Mouse (Mus musculus): Measurements from ENCODE around the gene Itpkb.
A peak's percentile ranks its signal among the peaks of the same experiment; 100 is the strongest.

The Itpkb gene

DNA sequence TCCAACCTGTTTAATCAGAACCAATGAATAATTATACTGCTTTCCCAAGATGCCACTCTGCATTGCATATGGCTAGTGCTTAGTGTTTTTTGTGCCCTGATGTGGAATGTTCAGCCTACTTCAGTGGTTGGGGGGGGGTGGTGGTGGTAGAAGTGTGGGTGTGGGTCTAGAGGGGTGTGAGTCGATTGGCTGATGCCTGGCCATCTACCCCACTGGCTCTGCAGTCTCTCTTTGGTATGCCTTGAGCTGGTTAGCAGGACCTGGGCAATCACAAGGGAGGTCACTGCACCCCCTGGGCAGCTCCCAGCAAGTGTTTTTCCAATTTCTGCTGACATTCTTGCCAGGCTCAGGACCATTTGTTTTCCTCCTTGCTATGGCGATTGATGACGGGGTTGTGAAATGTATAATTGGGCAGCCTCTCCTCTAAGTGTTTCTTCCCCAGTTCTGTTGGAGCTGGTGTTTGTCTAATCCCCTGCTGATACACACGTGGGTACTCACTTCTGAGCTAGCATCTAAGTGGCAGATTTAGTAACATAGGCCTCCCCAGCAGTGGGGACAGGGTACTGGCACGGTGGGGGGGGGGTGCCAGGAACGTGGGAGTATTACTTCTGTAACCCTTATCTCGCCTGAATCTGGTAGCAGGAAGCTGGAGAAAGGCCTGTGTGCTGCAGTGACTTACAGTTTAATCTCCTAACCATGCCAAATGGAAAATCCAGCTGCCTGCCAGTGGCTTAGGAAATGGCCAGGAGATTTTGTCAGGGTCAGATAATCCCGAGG lies 13.3 kb downstream of the Itpkb start:
- no peak for DNase-seq (ENCODE audit: low spot score)

DNA sequence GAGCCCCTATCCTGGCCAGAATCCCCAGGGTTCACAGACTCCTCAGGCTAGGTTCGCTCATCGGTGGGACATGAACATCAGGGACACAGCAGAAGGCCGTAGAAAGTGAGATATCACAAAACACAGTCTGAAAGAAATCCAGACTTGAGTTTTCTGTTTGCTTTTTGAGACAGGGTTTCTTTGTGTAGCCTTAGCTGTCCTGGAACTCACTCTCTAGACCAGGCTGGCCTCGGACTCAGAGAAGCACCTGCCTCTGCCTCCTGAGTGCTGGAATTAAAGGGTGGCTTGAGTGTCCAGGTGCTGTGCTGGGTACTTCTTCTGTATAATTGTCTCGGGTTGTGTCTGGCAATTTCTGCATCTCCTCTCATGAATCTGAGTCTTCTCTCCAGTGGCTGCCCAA lies 14.8 kb downstream of the Itpkb start:
- no peak for DNase-seq (ENCODE audit: low spot score)

DNA sequence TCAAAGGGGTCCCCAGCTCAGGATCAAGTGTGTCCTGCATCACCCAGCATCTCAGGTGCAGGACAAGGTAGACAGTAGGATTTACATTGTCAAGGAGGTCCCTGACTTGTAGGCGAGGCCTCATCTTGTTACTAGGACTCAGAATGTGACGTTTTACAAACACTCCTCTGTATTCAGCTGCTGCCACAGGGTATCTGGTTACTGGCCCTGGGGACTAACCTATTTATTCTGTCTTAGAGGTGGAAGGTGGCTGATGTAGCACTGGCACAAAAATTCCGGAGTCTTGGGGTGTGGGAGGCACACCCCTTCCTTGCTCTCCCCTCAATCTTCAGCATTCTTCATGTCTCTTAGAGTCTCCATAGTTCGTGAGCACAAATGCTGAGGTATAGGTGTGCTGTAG lies 16.8 kb downstream of the Itpkb start:
- DNase-seq (ENCODE audit: low spot score) = no peak

DNA sequence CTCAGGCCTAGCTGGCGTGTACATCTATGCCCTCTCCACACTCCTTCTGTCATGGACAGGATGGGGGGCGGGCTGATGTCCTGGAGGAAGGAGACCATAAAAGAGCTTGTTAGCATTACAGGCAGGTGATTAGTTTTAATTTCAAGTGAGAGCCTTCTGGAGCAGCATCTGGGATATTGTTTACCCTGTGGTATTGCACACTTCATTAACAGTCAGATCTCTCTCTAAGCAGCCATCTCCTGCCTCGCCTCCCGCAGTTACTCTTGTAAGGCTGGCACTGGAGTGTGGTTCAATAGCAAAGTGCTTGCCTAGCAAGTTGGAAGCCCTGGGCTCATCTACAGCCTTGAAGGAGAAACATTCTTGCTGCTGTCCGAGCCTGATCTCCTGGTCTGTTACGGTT lies 17.6 kb downstream of the Itpkb start:
- no peak for DNase-seq (ENCODE audit: low spot score)

DNA sequence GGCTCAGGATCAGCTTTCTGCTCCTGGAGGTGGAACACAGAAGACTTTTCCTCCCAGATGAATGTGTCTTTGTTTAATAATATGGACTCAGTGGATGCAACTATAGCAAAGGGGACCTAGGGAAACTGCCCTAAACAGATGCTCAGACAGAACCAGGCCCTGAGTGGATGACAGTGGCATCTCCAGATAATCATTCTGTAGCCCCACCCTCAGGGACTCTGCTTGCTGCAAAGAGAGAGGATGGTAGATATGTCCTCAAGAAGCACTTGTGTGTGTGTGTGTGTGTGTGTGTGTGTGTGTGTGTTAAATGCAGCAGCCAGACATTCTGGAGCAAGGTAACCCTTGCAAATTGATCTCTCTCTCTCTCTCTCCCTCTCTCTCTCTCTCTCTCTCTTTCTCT lies 18.8 kb downstream of the Itpkb start:
- no peak for DNase-seq (ENCODE audit: low spot score)

DNA sequence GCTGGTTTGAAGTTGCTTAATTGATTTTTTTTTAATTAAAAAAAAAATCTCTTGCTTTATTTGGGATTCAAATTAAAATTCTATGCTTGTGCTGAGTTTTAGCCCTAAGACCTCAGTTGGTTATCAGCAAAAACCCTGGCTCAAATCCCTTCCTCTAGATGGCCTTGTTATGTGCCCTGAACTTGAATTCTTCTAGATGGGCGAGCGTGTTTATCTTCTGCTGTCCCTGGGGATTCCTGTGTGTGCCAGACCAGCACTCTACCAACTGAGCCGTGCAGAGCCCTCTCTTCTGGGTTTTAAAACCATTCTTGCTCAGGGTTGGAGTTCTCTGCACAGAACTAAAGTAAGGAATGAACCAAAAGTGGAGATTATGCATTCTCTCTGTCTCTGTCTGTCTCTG lies 22.0 kb downstream of the Itpkb start:
- no peak for DNase-seq (ENCODE audit: low spot score)

DNA sequence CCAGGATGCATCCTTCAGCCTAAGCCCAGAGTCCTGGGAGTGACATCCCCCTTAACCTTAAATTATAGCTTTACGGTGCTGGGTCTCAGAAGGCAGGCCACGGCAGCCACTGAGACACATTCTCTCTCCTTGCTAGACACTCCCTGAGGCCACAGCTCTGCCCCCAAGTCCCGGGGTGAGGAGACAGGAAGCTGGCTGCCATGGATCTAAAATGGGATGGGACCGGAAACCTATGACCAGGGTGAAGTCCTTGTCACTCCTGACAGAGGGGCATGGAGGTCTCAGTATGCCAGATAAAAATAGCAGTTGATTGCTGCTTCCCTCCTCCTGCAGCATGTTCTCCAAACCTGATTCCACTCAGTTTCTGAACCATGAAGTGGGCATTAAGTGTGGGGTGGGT lies 23.8 kb downstream of the Itpkb start:
- DNase-seq (ENCODE audit: low spot score) = no peak

DNA sequence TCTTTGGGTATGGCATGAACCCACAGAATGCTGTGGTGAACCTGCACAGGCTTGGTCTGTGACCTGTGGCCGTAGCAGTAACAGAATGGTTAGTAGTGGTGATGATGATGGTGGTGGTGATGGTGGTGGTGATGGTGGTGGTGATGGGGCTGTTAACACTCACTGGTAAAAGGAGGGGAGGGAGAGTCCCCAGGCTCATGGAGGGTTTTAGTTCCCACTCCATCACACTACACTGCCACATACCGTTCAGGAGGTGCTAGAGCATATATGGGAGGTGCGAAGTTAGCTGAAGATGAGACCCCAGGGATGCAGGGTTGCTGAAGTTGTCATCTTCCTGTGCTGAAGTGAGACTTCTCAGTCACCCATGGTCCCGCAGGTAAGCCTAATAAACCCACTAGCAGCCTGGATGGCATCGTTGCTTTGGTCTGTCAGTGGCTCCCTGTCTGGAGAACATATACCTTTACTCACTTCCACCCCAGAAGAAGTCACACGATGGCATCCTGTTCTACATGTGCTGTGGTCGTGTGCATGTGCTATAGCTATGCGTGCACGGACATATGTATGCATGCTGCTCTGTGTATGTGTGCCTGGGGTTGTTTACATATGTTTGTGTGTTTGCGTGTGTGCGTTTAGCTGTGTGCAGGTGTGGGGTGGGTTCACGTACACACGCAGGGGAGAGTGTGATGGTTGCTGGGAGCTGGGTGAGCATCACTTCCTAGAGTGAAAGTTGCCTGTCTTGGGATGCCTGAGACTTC lies 24.9 kb downstream of the Itpkb start:
- no peak for DNase-seq (ENCODE audit: low spot score)

DNA sequence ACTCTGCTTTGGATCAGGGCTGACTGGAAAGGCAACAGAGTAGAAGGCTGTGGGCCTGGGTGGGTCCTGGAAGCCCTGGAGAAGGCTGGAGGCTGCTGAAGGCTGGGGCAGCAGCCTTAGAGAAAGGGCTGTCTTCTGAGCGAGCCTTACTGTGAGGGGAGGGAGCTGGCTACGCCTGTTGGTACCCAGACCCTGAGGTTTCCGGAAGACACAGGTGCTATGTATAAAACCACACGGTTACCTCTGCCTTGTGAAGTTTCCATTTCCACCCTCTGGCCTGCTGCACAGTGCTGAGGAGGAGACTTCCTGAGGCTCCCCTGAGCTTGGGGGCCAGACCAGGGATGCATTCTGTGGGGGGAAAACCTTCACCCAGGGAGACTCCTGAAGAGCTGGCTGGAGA lies 25.9 kb downstream of the Itpkb start:
- DNase-seq (ENCODE audit: low spot score) = no peak

DNA sequence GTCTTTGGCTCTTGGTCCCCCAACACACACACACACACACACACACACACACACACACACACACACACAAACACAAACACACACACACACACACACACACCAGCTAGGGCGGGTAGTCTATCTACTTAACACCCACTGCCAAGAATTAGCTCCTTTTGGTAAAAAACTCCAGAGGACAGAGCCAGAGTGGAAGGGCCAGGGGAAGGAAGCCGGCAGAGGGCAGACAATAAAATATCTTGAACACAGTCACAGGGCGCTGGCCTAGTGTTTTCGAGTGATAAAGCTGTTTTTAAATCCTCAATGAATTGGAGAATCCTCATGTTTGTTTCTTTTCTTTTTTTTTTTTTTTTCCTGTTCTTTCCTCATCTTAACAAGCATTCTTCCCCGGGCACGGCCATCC lies 26.6 kb downstream of the Itpkb start:
- DNase-seq (ENCODE audit: low spot score) = no peak

DNA sequence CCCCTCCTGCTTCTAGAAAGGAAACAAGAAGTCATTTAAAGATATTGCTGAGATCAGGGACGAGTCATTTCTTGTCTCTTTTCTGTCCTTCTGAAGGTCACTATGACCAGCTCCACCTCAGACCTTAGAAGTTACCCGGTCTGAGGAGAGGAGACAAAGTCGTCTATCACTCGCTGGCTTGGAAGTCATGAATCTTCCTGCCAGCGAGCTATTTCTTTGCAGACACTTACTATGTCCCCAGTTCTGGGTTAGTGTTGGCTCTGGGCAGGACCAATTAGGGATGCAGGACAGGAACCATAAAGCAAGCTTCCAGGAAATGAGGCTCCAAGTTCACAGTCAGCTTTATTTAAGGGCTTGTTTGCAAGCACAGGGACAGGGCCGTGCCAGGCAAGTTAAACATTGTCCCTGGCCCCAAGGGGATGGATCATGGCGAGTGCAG lies 27.6 kb downstream of the Itpkb start:
- DNase-seq (ENCODE audit: low spot score) = no peak

DNA sequence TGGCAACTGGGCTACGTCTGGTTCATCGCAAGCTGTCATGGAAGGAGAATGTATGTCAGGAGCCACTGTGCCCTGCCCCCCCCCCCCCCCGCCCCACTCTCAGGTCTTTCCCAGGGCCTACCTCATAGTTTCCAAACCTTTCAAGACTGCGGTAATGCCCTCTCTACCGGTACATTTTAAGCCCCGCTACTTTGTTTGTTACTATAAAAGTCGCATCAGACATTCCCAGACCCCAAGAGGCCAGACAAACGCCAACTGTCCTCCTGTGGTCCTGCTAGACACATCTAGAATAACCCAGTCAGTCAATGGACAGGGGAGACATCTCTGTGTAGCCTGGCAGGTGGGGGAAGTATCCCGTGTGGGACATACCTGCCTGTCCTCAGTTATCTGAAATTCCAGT lies 28.2 kb downstream of the Itpkb start:
- DNase-seq (ENCODE audit: low spot score) = no peak

DNA sequence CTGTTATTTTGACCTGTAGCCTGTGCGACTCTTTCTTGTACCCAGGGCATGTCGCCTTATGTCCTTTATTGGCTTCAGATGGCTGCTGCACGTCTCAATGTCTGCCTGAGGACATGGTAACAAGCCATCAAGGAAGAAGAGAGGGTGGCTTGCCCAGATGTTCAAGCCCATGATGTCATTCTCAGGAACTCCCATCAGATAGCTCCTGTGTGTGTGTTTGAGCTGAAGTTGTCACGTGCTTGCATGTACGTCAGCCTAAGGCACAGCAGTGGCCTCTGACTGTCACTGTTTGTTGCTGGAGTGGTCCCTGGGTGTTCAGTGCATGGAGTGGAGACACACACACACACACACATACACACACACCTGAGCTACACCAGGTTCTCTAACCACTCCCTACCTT lies 29.0 kb downstream of the Itpkb start:
- DNase-seq (ENCODE audit: low spot score) = no peak

DNA sequence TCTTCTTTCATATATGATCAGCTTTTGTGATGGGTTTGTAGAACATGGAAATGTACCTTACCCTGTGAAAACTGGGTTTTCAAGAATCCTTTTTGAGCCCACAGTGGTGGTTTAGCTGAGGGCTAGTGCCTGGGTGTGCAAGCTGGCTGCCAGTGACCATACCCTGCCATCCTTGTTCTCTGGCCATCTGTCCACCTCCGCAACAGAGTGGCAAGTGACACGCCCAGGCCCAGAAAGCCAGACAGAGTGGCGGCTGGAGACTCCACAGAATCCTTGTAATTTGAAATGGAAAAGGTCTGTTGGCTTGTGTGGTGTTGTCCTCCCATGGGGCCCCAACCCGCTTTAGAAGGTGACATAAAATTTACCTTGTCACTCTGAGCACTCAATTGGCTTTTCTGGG lies 31.9 kb downstream of the Itpkb start:
- DNase-seq (ENCODE audit: low spot score) = no peak

DNA sequence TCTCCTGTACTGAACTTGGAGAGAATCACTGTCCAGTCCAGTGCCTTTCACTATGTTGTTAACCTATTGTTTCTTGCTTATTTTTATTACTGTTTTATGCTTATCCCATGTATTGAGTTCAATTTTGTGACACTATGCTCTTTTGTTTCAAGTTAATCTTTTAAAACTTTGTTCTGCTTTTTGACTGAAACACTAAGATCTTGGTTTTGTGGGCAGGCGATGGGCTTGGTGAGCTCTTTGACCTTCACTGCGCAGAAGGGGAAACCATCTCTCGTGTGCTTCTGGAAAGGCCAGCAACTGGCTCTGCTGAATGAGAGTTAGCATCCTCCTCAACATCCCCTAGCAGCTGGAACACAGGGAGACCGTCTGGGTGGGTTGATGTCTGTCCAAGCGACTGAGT lies 32.6 kb downstream of the Itpkb start:
- no peak for DNase-seq (ENCODE audit: low spot score)

DNA sequence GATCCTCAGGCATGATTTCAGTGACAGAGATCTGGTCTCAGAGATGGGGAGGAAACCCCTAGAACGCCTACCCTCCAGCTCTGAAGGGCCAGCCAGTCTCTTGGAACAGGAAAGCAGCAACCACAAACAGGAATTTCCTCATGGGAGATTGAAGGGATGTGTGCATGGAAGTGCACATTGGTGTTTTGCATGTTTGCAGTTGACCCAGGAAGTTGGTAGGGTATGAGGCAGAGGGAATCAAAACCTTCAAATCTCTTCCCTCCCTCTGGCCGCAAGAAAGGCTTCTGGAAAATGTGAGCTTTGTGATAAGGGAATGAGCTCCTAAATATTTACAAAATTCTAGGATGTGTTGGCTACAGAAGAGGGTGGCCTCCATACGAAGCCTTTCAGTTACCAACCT lies 33.0 kb downstream of the Itpkb start:
- DNase-seq (ENCODE audit: low spot score) = no peak

DNA sequence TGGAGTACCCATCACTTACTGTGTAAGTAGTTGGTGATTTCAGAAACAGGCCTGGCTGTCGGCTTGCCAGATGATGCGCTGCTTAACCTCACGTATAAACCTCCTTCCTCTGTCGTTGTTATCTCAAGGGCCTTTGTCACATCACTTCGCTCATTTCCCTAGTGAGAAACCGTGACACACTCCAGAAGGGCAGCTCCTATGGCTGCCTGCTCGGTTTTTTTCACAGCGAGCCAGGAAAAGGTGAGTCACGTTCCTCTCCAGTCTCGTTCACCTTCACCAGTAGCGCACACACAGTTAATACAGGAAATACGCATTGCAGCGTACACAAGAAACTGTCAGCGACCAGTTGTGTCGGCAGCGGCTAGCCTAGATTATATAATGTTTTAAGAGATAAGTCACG lies 33.7 kb downstream of the Itpkb start:
- DNase-seq (ENCODE audit: low spot score) = no peak

DNA sequence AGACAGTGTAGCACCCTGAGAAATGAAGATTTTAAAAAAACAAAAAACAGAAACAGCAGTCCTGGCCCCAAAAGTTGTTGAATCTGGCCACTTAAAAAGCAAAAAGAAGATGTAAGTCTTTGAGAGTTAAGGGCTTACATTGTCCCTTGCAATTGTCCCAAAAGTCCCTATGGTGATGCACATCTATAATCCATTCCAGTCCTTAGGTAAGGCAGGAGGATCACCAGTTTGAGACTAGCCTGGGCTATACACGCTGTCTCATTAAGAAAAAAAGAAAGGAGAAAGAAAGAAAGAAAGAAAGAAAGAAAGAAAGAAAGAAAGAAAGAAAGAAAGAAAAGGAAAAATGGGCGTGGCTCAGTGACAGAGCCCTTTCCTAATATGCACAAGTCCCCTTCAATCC lies 34.4 kb downstream of the Itpkb start:
- DNase-seq (ENCODE audit: low spot score) = no peak

DNA sequence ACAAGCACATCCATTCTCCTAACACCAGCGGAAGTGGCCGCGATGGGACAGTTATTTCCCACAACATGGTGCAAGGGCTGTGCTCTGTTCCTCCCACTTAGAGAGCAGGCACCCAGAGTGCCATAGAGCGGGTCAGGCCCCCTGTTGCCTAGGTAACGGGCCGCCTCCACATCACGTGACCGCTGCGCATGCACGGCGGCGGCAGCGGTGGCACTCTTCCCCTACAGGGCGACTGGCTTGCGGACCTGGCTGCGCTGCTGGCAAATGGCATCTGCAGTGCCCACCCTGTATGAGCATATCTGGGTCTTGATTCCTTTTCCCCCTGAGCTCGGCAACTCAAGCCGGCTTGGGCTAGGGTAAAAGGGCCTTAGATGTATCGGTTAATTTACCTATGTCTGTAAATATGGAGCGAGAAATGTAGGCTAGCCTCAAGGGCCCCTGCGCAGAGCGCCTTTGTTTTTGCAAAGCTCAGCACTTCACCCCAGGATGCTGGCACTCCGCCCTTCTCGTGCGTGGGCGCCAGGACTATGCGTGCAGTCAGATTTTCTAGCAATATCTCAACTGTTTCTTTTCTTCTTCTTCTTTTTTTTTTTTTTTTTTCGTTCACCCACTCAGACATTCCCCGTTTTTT lies 35.0 kb downstream of the Itpkb start:
- DNase-seq (ENCODE audit: low spot score) = peak; percentile 68

DNA sequence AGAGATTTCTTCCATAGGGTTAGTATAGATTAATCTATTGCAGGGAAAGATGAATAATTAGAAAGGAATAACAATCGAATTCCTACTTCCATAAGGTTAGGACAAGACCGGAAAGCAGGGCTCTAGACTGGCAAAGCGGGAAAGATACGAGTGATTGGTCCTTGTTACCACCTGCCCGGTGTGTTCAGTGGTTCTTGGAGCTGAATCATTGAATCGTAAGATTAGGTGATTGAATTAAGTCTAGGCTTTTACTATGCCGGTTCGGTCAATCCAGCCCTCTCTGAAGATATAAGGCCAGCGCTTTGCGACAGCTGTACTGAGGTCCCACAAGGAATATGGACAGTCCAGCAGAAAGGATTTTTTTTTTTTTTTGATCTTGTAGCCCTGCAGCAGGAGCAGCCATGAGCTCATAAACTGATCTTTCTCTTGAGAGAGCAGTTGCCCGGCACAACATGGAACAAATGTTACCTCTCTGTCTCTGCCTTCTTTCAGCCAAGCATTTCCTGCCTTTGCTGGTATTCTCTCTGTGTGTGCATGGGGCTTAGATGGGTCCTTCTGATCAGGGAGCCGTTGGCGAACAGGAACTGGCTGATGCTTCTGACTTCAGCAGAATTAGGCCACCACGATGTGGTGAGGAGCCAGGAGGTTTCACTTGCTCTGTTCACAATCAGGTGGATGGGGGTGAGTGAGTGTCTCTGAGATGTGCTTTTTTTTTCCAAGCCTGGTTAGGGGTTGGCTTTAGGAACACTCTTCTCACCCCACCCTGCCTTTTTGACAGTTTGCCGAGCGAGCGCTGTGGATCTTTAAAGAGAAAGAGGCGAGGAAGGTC lies 35.9 kb downstream of the Itpkb start:
- no peak for DNase-seq (ENCODE audit: low spot score)

DNA sequence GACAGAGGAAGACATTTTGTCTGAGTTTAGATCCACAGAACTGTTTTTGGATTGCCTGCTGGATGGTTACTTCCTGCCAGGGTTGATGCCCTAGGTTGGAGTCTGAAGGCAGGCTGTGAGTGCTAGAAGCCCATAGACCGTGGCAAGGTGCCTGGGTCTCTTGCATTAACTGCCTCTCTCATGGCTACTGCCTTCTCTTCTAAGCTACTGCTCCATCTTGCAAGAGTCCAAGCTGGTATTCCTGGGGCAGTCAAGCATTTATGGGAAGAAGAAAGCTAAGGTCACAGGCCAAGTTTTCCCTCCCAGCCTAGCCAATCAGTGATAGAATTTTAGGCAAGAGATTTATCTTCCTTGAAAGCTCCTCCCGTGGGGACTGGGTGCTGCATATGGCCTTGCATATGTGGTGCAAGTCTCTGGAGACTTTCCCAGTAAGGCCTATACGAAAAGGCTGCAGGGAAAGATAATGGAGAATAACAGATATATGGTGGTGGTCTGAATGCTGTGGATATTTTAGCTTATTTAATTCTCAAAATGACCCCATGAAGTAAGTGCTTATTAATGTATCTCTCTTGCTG lies 36.8 kb downstream of the Itpkb start:
- no peak for DNase-seq (ENCODE audit: low spot score)

DNA sequence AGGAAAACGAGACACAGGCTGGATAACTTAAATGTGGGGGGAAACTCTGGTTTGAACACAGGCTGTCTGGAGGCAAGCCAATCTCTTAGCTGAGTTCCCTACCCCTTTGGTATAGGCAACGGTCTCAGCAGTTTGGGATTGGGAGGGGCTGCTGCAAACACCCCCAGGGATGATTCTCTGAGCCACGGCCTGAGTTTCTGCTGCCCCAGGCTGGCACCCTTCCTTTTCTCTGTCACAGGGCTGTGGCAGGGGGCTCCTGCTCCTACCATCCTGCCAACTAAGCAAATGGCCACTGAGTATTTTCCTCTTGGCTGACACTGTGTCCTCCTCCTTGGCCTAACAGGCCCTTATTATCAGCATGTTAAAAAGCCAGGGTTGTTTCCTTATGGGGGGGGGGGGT lies 37.3 kb downstream of the Itpkb start:
- DNase-seq (ENCODE audit: low spot score) = no peak

Measured in urinary bladder, postnatal 10 days (tissue).